Mouse (Mus musculus) G1E-ER4 (cell line): ENCODE results near the gene E130218I03Rik. TPM values are rescaled to one million over a fixed set of nuclear protein-coding genes. Genes with fewer than 3 reads are reported as not detected.

ENCODE experiments used
- GATA1 ChIP-seq: IDR thresholded peaks from one replicate; pipeline ENCODE4 v1.8.0; 2012; ENCODE audit warnings: low read length, inconsistent platforms
- polyA plus RNA-seq: library from polyadenylated mRNA; stranded (reverse); fragments of >175 nt; gene quantifications from 2 replicates; pipeline ENCODE4 v1.2.3, GENCODE M21; 2012

E130218I03Rik gene
- polyA plus RNA-seq, 1 experiment: 0.05 TPM

GRCm38 (mm10) chr4:134258354-134258753 lies 14.9 kb downstream of the E130218I03Rik start:
- no peak for TF ChIP-seq GATA1

GRCm38 (mm10) chr4:134263191-134263590 lies 19.7 kb downstream of the E130218I03Rik start:
- TF ChIP-seq GATA1: no peak

GRCm38 (mm10) chr4:134265860-134266585 lies 22.6 kb downstream of the E130218I03Rik start:
- TF ChIP-seq GATA1: no peak

GRCm38 (mm10) chr4:134268102-134268655 lies 24.7 kb downstream of the E130218I03Rik start:
- TF ChIP-seq GATA1: no peak

GRCm38 (mm10) chr4:134271979-134272378 lies 28.5 kb downstream of the E130218I03Rik start:
- TF ChIP-seq GATA1: no peak

- no peak for TF ChIP-seq GATA1
These were observed 29.4 kb downstream of the E130218I03Rik start for GRCm38 (mm10) chr4:134272731-134273416.

GRCm38 (mm10) chr4:134273417-134274345 lies 30.2 kb downstream of the E130218I03Rik start:
- peak; percentile 12 for TF ChIP-seq GATA1

- TF ChIP-seq GATA1: no peak
These were observed 41.5 kb downstream of the E130218I03Rik start for GRCm38 (mm10) chr4:134284942-134285341.

- TF ChIP-seq GATA1: no peak
These were observed 43.0 kb downstream of the E130218I03Rik start for GRCm38 (mm10) chr4:134286226-134287167.

GRCm38 (mm10) chr4:134287168-134287564 lies 43.7 kb downstream of the E130218I03Rik start:
- no peak for TF ChIP-seq GATA1

GRCm38 (mm10) chr4:134287575-134288025 lies 44.1 kb downstream of the E130218I03Rik start, which contains the start of gene Pdik1l:
Pdik1l (minus strand) TSS chr4:134287895.
- TF ChIP-seq GATA1: no peak

GRCm38 (mm10) chr4:134288397-134289256 lies 45.2 kb downstream of the E130218I03Rik start:
- no peak for TF ChIP-seq GATA1

GRCm38 (mm10) chr4:134292067-134292466 lies 48.6 kb downstream of the E130218I03Rik start:
- TF ChIP-seq GATA1: no peak

- no peak for TF ChIP-seq GATA1
These were observed 49.7 kb downstream of the E130218I03Rik start for GRCm38 (mm10) chr4:134293061-134293691.
